Mouse (Mus musculus) cerebellum, postnatal 14 days (tissue): ENCODE measurements around the gene Arf1.

ENCODE experiments used
- DNase-seq, 2 experiments: peaks; one replicate each; pipeline ENCODE4 v3.0.0; 2021; ENCODE audit warnings: mixed read lengths in 2 of 2

Arf1 gene

GRCm38 (mm10) chr11:59187706-59188105 is 40.4 kb downstream of the Arf1 start:
- DNase-seq: no peak

GRCm38 (mm10) chr11:59185490-59185889 is 42.6 kb downstream of the Arf1 start:
- no peak for DNase-seq

GRCm38 (mm10) chr11:59183821-59184220 is 44.2 kb downstream of the Arf1 start:
- DNase-seq: peak; percentile 71 to 75

GRCm38 (mm10) chr11:59182864-59183331 is 45.2 kb downstream of the Arf1 start, which contains the start of gene Gjc2:
Gjc2 (minus strand) TSS chr11:59183213.
- DNase-seq: peak; percentile 46 to 58

- DNase-seq: no peak
These were observed 51.1 kb downstream of the Arf1 start for GRCm38 (mm10) chr11:59176921-59177320.

- no peak for DNase-seq
These were observed 51.6 kb downstream of the Arf1 start for GRCm38 (mm10) chr11:59176475-59176874.

GRCm38 (mm10) chr11:59174189-59174838 is 53.8 kb downstream of the Arf1 start:
- no peak for DNase-seq

- DNase-seq: no peak
These were observed 57.5 kb downstream of the Arf1 start for GRCm38 (mm10) chr11:59170549-59170948.

GRCm38 (mm10) chr11:59169807-59170206 is 58.3 kb downstream of the Arf1 start:
- DNase-seq: no peak

GRCm38 (mm10) chr11:59165616-59166241 is 62.3 kb downstream of the Arf1 start:
- no peak for DNase-seq

GRCm38 (mm10) chr11:59164384-59164783 is 63.7 kb downstream of the Arf1 start:
- DNase-seq: peak; percentile 18 to 27

- peak; percentile 97 to 98 for DNase-seq
These were observed 64.5 kb downstream of the Arf1 start, which contains the start of gene Iba57 for GRCm38 (mm10) chr11:59163255-59164236. Iba57 (minus strand) TSS chr11:59163739.

- DNase-seq: peak in 1 of 2 experiments; percentile 19
These were observed 65.4 kb downstream of the Arf1 start for GRCm38 (mm10) chr11:59162443-59163254.
